Mouse (Mus musculus) thymus, adult 2 months (tissue): ENCODE data around the gene Coro2b.

ENCODE experiments used
- CTCF ChIP-seq: fragments of 200-500 bp; IDR thresholded peaks from 2 replicates; pipeline ENCODE4 v1.5.1; 2012; ENCODE audit warnings: mild to moderate bottlenecking, control low read depth, low read length, moderate library complexity, borderline replicate concordance; ENCODE audit not compliant: control insufficient read depth, poor library complexity, insufficient read depth; ENCODE audit errors: extremely low read depth
- POLR2A ChIP-seq: fragments of 200-500 bp; IDR thresholded peaks from 2 replicates; pipeline ENCODE4 v1.6.1; 2012; ENCODE audit warnings: mild to moderate bottlenecking, low read length, control low read depth, moderate library complexity; ENCODE audit not compliant: control insufficient read depth, poor library complexity, insufficient read depth; ENCODE audit errors: extremely low read depth

DNA sequence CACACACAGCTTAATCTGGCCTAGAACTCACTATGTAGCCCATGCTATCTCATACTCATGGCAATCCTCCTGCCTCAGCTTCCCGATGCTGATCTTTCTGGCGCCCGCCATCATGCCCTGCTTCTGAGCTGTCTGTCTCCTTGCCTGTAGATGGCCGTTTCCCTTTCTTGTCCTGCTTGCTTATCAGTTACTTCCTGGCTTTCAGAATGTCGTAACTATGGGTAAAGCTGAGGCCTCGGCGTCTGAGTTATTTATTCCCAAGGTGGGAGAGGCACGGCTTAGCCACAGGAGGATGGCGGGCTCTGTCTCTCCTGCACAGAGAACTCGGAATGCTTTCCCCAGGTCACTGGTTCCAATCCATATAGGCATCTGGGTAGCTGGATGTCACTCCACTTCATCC lies 113.9 kb downstream of the Coro2b start:
- no peak for TF ChIP-seq CTCF
- TF ChIP-seq POLR2A = no peak
